In the genomic region with DNA sequence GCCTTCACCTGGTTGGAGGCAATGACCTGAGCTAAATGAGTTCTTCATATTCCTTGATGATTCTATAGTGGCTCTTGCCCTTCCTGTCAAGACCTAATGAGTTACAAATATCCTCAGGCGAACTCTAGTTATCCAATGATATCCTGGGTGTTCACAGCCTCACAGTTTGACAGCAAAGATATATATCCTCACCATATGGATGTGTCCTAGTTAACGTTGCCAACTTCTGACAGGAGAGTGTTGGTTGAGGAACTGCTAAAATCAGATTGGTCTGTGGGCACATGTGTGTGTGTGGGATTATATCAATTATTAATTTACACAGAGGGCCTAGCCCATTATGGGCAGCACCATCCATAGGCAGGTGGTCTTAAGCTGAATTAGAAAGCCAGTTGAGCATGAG, we compare ENCODE assay signal across 23 mouse cellular contexts.
"Had no signal": no experiment of that assay in that cellular context is flagged by ENCODE, and none has a peak within 500 bp of the region (broad histone marks: within the 10 kb centered on the region; RNA-seq: fewer than 3 reads in every experiment).

No protein-coding gene starts in this region.

- H3K27me3 ChIP-seq: liver, embryonic 15.5 days; lung, embryonic 15.5 days; neural tube, embryonic 15.5 days; stomach, embryonic 15.5 days had no signal

- H3K36me3 ChIP-seq: liver, embryonic 15.5 days; lung, embryonic 15.5 days; midbrain, embryonic 10.5 days; midbrain, embryonic 12.5 days; neural tube, embryonic 13.5 days; neural tube, embryonic 15.5 days; stomach, embryonic 15.5 days had no signal

- ATAC-seq: liver, postnatal 0 days; lung, postnatal 0 days; midbrain, embryonic 16.5 days had no signal

- H3K4me1 ChIP-seq: stomach, embryonic 15.5 days had no signal

- H3K27ac ChIP-seq: liver, embryonic 15.5 days; lung, embryonic 15.5 days; macrophage; midbrain, embryonic 10.5 days; midbrain, embryonic 12.5 days; neural tube, embryonic 13.5 days; neural tube, embryonic 15.5 days; stomach, embryonic 15.5 days; stomach, postnatal 0 days had no signal

- H3K4me3 ChIP-seq: liver, embryonic 15.5 days; lung, embryonic 15.5 days; midbrain, embryonic 10.5 days; midbrain, embryonic 12.5 days; myocyte; neural tube, embryonic 13.5 days; neural tube, embryonic 15.5 days; stomach, embryonic 15.5 days had no signal

- DNase-seq: liver, postnatal 0 days; lung, adult 2 months; lung, postnatal 14 days; lung, postnatal 36 days; midbrain, embryonic 14.5 days; retina, postnatal 1 day; right cerebral cortex, adult 18-20 months; right cerebral cortex, postnatal 25 days; right cerebral cortex, postnatal 4 days; thymus, adult 18-20 months; thymus, postnatal 25 days had no signal
